Mouse (Mus musculus) stomach, embryonic 15.5 days (tissue): ENCODE data around the gene Adgra3. TPM values are rescaled to one million over a fixed set of nuclear protein-coding genes. Genes with fewer than 3 reads are reported as not detected.

ENCODE experiments used
- ATAC-seq: fragments of 200-750 bp; cut with Nextera tagmentation; 2 replicates; pipeline ENCODE4 v1.8.0; 2017; ENCODE audit warnings: low read depth, moderate number of reproducible peaks, moderate TSS enrichment; ENCODE audit not compliant: insufficient read depth, low FRiP score
- H3K27ac ChIP-seq: fragments of 300-500 bp; sonication (generic); 2 replicates; pipeline ENCODE4 v1.5.1; 2015; ENCODE audit warnings: mild to moderate bottlenecking, inconsistent platforms
- H3K27me3 ChIP-seq: fragments of 300-500 bp; sonication (generic); replicated peaks from 2 replicates; pipeline ENCODE4 v1.6.1; 2015; ENCODE audit warnings: inconsistent platforms
- H3K36me3 ChIP-seq: fragments of 300-500 bp; sonication (generic); 2 replicates; pipeline ENCODE4 v1.6.1; 2015; ENCODE audit warnings: inconsistent platforms
- H3K4me1 ChIP-seq: fragments of 300-500 bp; sonication (generic); 2 replicates; pipeline ENCODE4 v1.6.1; 2015; ENCODE audit warnings: inconsistent platforms
- H3K4me2 ChIP-seq: fragments of 300-500 bp; sonication (generic); 2 replicates; pipeline ENCODE4 v1.6.1; 2015; ENCODE audit warnings: mild to moderate bottlenecking, inconsistent platforms
- H3K4me3 ChIP-seq: fragments of 300-500 bp; sonication (generic); replicated peaks from 2 replicates; pipeline ENCODE4 v1.5.1; 2015; ENCODE audit warnings: inconsistent platforms
- H3K9ac ChIP-seq: fragments of 300-500 bp; sonication (generic); 2 replicates; pipeline ENCODE4 v1.6.1; 2015; ENCODE audit warnings: inconsistent platforms
- H3K9me3 ChIP-seq: fragments of 300-500 bp; sonication (generic); 2 replicates; pipeline ENCODE4 v1.6.1; 2016; ENCODE audit warnings: inconsistent platforms
- WGBS: fragments of 180-500 bp; shearing (Covaris S2); methylation state at CpG from one replicate; pipeline ENCODE4 v1.1.7; 2015; 5-methylcytosine and 5-hydroxymethylcytosine counted together
- polyA plus RNA-seq: library from polyadenylated mRNA; unstranded; fragments of >200 nt; fragmentation: Nextera tagmentation; extraction: Ambion mirVana; gene quantifications from 2 replicates; pipeline ENCODE4 v1.2.1, GENCODE M21; 2015

Adgra3 gene
- polyA plus RNA-seq, 1 experiment from 2014 or later: 20.2 TPM

DNA sequence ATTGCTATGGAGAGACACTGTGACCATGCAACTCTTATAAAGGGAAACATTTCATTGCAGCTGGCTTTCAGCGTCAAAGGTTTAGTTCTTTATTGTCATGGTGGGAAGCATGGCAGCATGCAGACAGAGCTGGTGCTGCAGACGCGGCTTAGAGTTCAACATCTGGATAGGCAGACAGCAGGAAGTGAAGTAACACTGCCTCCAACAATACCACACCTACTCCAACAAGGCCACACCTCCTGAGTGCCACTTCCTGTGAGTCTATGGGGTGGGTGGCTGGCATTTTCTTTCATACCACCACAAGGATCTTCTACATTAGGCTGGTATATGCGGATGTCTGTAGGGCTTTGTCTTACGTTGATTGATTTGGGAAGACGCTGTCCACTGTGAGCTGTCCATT lies 29.1 kb downstream of the Adgra3 start:
- no peak for ATAC-seq
- Histone ChIP-seq H3K9ac (no peak overlapping the region), H3K4me2 (no peak overlapping the region), H3K36me3 (no peaks in the 10 kb centered on the region), H3K4me3 (no peak overlapping the region), H3K9me3 (no peaks in the 10 kb centered on the region), H3K27ac (no peak overlapping the region), H3K27me3 (no peaks in the 10 kb centered on the region), H3K4me1 (0 out of 2 replicates have a peak, but pooled peaks cover 21% of the 10 kb centered on the region)
- 90% methylated on average over 6 of the region's 6 CpGs for WGBS

DNA sequence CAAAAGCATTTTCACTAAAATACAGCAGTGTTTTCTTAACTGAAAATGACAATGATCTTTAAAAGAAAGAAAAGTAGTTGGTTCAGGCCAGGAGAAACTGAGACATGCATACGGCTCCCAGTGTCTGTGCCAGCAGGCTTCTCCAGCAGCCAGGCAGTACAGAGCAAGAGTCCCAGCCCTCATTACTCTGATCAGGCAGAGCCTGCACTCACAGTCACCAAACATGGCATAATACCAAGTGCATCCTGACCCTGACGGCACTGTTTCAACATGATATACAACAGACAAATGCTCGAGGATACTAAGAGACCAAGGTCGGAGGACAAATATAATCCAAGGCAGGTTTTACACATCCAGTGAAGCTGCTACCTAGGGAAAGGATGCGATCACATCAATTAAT lies 31.2 kb downstream of the Adgra3 start:
- Histone ChIP-seq H3K4me1 (0 out of 2 replicates have a peak, but pooled peaks cover 11% of the 10 kb centered on the region), H3K4me3 (no peak overlapping the region), H3K9ac (no peak overlapping the region), H3K4me2 (no peak overlapping the region), H3K27ac (peak overlapping the region; percentile 66), H3K27me3 (no peaks in the 10 kb centered on the region), H3K9me3 (no peaks in the 10 kb centered on the region), H3K36me3 (0 out of 2 replicates have a peak, but pooled peaks cover 7% of the 10 kb centered on the region)
- no peak for ATAC-seq
- 47% methylated on average over 5 of the region's 5 CpGs for WGBS

DNA sequence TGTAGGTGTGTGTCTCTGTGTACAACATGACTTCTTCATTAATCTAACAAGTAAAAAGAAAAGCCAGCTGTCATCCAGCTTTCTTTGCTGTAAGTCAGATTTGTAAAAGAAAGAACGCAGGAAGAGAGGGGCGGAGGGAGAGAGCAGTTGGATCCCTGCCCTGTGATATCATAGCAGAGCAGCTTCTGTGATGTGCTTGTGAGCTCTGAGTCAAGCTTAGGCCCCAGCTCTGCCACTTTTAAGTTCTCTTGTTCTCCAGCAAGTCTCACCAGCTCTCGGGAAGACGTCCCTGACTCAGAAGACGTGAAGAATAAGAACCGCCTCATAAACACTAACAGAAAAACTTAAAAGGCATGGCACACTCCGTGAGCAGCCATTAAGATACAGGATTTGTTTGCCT lies 31.8 kb downstream of the Adgra3 start:
- no peak for ATAC-seq
- Histone ChIP-seq H3K27me3 (no peaks in the 10 kb centered on the region), H3K9me3 (no peaks in the 10 kb centered on the region), H3K4me3 (no peak overlapping the region), H3K4me2 (no peak overlapping the region), H3K4me1 (0 out of 2 replicates have a peak, but pooled peaks cover 11% of the 10 kb centered on the region), H3K9ac (no peak overlapping the region), H3K36me3 (0 out of 2 replicates have a peak, but pooled peaks cover 9% of the 10 kb centered on the region), H3K27ac (peak overlapping the region; percentile 66)
- WGBS: 39% methylated on average over 7 of the region's 7 CpGs

DNA sequence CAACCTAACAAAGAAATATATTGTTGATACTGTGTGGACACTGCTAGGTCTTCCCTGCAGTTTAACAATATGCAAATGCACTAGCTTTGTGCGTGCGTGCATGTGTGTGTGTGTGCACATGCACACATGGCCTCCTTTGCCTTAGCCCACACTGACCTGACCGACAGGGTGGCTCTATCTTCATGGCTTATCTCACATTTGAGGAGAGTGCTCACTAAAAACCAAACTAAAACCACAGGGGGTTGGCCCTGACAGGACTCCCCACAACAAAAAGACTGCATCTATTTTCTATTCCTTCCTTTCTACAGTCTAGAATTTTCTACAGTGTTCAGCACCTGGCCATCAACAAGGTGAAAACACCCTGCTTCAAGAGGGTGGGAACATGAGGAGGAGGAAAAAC lies 32.7 kb downstream of the Adgra3 start:
- no peak; the same call in 1 of the 2 replicates for ATAC-seq
- 68% methylated on average over 3 of the region's 3 CpGs for WGBS
- Histone ChIP-seq H3K4me3 (no peak overlapping the region), H3K27me3 (no peaks in the 10 kb centered on the region), H3K4me2 (no peak overlapping the region), H3K4me1 (0 out of 2 replicates have a peak, but pooled peaks cover 11% of the 10 kb centered on the region), H3K9ac (no peak overlapping the region), H3K36me3 (0 out of 2 replicates have a peak, but pooled peaks cover 12% of the 10 kb centered on the region), H3K9me3 (no peaks in the 10 kb centered on the region), H3K27ac (no peak overlapping the region)

DNA sequence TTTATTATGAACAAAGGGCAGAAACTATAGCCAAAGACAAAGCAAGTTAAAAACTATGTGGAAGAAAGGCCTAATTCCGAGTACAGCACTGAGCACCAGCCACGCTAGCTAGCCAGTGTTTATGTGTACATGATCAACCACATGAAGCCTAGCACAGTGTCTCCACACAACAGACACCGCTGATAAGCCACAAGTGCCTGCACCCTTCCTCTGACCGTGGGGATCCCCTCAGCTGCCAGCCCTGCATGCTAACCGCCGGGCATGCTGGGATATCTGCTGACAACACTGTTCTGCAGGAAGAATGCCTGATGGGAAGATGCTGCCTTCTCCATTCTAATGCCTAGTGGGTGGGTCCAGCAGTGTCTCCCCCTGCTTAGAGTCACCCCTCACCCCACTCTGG lies 34.7 kb downstream of the Adgra3 start:
- H3K27ac ChIP-seq: no peak overlapping the region
- H3K36me3 ChIP-seq: 0 out of 2 replicates have a peak, but pooled peaks cover 12% of the 10 kb centered on the region
- H3K9me3 ChIP-seq: no peaks in the 10 kb centered on the region
- no peak for ATAC-seq
- no peak overlapping the region for H3K4me3 ChIP-seq
- H3K4me1 ChIP-seq: 0 out of 2 replicates have a peak, but pooled peaks cover 11% of the 10 kb centered on the region
- WGBS: 89% methylated on average over 6 of the region's 6 CpGs
- H3K4me2 ChIP-seq: no peak overlapping the region
- H3K9ac ChIP-seq: no peak overlapping the region
- H3K27me3 ChIP-seq: no peaks in the 10 kb centered on the region

DNA sequence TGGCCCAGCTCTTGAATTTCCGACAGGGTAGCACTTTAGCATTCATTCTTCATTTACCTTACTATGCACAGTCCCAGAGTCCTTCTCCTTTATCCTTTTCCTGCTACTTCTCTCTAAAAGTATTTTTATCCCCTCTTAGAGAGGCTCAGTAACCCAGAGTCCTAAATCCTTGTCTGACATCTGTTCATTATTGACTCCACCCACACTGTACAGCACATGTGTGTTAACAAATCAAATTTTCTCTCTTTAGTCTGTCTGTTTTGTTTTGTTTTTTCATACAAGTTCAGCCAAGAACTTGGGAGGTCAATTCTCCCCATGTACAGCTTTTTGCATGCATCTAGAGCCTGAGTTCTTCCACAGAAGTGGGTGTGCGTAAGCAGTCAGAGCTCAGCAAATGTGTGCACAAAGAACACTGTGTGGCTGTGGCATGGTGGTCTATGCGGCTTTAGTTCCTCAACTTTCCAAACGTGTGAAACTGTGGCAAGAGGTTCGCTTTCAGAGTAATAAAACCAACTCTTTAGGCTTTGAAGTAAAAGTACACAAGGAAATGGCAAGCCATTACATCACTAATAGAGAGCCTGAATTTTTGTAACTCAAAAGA lies 42.7 kb downstream of the Adgra3 start:
- H3K4me3 ChIP-seq: no peak overlapping the region
- H3K36me3 ChIP-seq: 0 out of 2 replicates have a peak, but pooled peaks cover 2% of the 10 kb centered on the region
- no peaks in the 10 kb centered on the region for H3K9me3 ChIP-seq
- no peak overlapping the region for H3K9ac ChIP-seq
- no peak overlapping the region for H3K27ac ChIP-seq
- H3K27me3 ChIP-seq: no peaks in the 10 kb centered on the region
- H3K4me1 ChIP-seq: 0 out of 2 replicates have a peak, but pooled peaks cover 2% of the 10 kb centered on the region
- no peak overlapping the region for H3K4me2 ChIP-seq
- 74% methylated on average over 5 of the region's 5 CpGs for WGBS
- no peak for ATAC-seq

DNA sequence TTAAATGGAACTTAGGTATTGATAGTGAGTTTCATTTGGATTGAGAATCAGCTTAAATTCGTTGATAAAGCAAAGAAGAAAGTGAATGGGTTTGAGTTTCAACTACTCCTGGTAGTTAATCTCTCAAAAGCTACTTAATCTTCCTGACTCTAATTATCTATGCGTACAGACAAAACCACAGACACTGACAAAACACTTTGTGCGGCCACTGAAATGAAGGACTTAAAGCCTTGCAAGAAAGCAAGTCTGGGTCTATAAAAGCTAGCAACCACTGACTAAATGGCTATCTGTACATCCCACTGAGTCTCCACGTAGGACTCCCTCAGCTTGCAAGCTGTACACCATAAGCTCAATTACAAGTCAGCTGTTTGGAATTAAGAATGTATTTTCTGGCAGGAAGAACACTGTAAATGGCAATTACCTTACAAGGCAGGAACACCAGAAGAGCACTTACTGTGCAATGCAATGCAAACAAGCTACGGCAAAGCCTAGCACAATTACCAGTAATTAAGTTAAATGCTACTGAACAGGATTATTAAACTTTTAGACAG lies 43.6 kb downstream of the Adgra3 start:
- Histone ChIP-seq H3K9me3 (no peaks in the 10 kb centered on the region), H3K4me3 (no peak overlapping the region), H3K9ac (no peak overlapping the region), H3K4me1 (0 out of 2 replicates have a peak, but pooled peaks cover 2% of the 10 kb centered on the region), H3K36me3 (0 out of 2 replicates have a peak, but pooled peaks cover 2% of the 10 kb centered on the region), H3K27me3 (no peaks in the 10 kb centered on the region), H3K27ac (no peak overlapping the region), H3K4me2 (no peak overlapping the region)
- ATAC-seq: no peak
- WGBS: 75% methylated on average over 5 of the region's 5 CpGs

DNA sequence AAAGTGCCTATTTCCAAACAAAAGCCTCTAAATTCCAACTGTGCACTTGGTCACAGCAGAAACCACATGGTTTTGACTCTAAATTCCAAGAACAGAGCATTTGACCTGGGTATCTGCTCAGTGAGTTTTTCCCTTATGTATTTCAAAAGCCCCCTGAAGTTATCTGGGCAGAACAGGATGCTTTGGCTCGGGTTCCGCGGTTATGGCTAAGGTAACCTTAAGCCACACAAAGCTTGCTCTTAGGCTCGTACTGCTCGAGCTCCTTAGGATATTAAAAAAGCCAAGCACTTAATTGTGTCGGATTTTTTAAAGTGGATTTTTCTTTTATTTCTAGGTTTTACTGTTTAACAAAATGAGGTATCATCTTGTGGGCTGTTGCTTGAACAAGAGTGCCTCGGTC lies 44.1 kb downstream of the Adgra3 start:
- no peaks in the 10 kb centered on the region for H3K27me3 ChIP-seq
- 79% methylated on average over 7 of the region's 7 CpGs for WGBS
- no peak overlapping the region for H3K27ac ChIP-seq
- H3K4me1 ChIP-seq: 0 out of 2 replicates have a peak, but pooled peaks cover 2% of the 10 kb centered on the region
- no peak for ATAC-seq
- no peak overlapping the region for H3K4me2 ChIP-seq
- H3K9ac ChIP-seq: no peak overlapping the region
- H3K36me3 ChIP-seq: 0 out of 2 replicates have a peak, but pooled peaks cover 2% of the 10 kb centered on the region
- no peak overlapping the region for H3K4me3 ChIP-seq
- H3K9me3 ChIP-seq: no peaks in the 10 kb centered on the region

DNA sequence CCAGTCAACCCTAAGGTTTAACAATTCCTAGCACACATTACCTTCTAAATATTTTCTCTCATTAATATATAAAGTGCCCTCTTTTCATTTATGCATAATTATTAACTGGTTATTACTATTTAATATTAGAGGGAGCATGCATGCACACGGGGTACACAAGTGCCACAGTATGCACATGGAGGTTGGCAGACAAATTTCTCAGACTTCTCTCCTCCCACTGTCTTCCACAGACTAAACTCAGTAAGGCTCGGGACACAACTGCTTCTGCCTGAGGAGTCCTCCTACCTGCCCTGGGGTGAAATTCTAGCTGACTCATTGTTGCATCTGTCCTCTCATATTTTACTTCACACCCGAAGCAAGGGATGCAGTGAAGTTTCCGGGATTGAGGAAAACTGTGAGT lies 44.8 kb downstream of the Adgra3 start:
- Histone ChIP-seq H3K36me3 (peaks cover 5% of the 10 kb centered on the region; the same call in 1 of the 2 replicates), H3K27me3 (no peaks in the 10 kb centered on the region), H3K27ac (no peak overlapping the region), H3K9me3 (no peaks in the 10 kb centered on the region), H3K4me3 (no peak overlapping the region), H3K9ac (no peak overlapping the region), H3K4me1 (0 out of 2 replicates have a peak, but pooled peaks cover 2% of the 10 kb centered on the region), H3K4me2 (no peak overlapping the region)
- 74% methylated on average over 4 of the region's 4 CpGs for WGBS
- ATAC-seq: no peak

DNA sequence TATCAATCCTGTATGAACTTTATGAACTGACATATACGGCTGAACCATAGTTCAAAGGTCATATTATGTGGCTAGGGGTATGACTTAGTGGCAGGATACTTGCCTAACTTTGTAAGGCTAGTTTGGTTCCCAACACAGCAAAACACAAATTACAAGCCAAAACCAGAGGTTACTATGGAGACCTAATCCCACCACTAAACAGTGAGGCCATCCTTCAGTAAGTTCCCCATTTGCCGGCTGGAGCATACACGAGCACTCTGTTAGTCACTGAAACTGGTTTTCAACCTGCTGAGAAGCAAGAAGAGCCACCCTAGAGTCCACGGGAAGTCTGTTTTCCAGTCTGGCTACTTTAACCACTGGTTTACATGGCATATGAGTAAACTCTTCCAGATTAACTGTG lies 50.0 kb downstream of the Adgra3 start:
- ATAC-seq: no peak
- H3K4me2 ChIP-seq: no peak overlapping the region
- H3K27ac ChIP-seq: no peak overlapping the region

DNA sequence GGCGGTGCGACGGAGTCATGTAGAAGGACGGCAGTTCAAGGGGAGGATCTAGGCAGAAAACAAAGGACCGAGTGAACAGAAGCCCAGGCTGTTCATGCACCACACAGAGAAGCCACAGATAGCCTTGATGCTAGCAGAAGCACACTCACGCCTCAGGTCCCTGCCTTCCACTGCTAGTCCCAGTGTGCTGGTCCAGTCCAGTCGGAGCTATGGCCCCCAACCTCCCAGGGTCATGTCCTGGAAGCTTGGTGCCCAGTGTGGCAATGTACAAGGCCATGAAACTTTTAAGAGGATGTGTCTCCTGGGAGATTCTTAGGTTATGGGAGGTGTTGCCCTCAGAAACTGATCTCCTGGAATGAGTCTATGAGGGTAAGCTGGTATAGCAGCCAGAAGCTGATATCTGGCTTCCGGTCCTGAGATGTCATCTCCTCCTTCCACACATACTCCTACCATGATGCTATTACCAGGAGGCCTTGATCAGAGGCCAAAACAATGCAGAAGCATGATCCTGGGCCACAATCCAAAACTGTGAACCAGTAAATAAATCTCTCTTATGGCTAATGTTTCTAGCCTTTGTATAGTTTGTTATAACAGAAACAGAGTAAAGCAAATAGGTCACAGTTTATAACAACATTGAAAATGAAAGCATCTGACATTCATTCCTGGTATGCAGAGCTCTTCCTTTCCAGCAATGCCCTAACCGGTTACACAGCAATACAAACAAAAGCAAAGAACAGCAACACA lies 51.7 kb downstream of the Adgra3 start:
- no peak for ATAC-seq
- H3K4me3 ChIP-seq: no peak overlapping the region
- no peaks in the 10 kb centered on the region for H3K27me3 ChIP-seq
- H3K9ac ChIP-seq: no peak overlapping the region
- H3K36me3 ChIP-seq: peaks cover 4% of the 10 kb centered on the region; the same call in 1 of the 2 replicates
- H3K4me2 ChIP-seq: no peak overlapping the region
- 80% methylated on average over 9 of the region's 9 CpGs for whole genome bisulfite sequencing
- no peaks in the 10 kb centered on the region for H3K9me3 ChIP-seq
- H3K27ac ChIP-seq: no peak overlapping the region
- H3K4me1 ChIP-seq: no peaks in the 10 kb centered on the region

More for the DNA sequence above, 50.0 kb downstream of the Adgra3 start:
- Histone ChIP-seq H3K9me3 (no peaks in the 10 kb centered on the region), H3K36me3 (peaks cover 6% of the 10 kb centered on the region; the same call in 1 of the 2 replicates), H3K9ac (no peak overlapping the region), H3K4me3 (no peak overlapping the region), H3K27me3 (no peaks in the 10 kb centered on the region), H3K4me1 (no peaks in the 10 kb centered on the region)
- WGBS: 59% methylated on average over 4 of the region's 4 CpGs

DNA sequence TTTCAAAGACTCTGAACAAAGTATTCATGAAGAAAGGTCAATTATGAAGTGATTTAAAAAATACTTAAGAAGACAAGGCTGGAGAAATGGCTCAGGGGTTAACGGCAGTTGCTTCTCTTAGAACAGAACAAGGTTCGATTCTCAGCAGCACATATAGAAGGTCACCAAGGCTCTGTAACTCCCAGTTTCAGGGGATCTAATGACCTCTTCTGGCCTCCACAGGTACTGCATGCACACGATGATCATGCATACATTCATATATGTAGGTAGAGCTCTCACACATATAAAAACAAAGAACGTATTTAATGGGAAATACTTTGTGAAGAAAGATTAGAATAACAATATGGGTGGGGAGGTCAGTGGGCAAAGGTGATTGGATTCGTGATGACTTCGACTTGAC lies 56.5 kb downstream of the Adgra3 start:
- Histone ChIP-seq H3K9me3 (no peaks in the 10 kb centered on the region), H3K4me1 (no peaks in the 10 kb centered on the region), H3K27me3 (no peaks in the 10 kb centered on the region), H3K9ac (no peak overlapping the region), H3K4me2 (no peak overlapping the region), H3K36me3 (no peaks in the 10 kb centered on the region), H3K4me3 (no peak overlapping the region), H3K27ac (no peak overlapping the region)
- WGBS: 87% methylated on average over 6 of the region's 6 CpGs
- ATAC-seq: no peak
